Mouse (Mus musculus) megakaryocyte, adult 5-6 weeks (primary cell): Measurements from ENCODE around the gene Gm597. TPM values are rescaled to one million over a fixed set of nuclear protein-coding genes. Genes with fewer than 3 reads are reported as not detected.

Experiments used
- ATAC-seq: 2 replicates; pipeline ENCODE4 v1.8.0; 2016; ENCODE audit warnings: mild to moderate bottlenecking, inconsistent platforms; ENCODE audit not compliant: poor library complexity, severe bottlenecking
- total RNA-seq, 2 experiments: library from RNA; stranded (forward) in 1 of 2; stranded (reverse) in 1 of 2; fragments of 153-499, 151-499 nt in 1 of 2; fragments of 221-1000, 200-1000 nt in 1 of 2; gene quantifications; 2 replicates each; pipeline versions ENCODE4 v1.2.3 to v1.2.4; 2015 to 2017

Gm597 gene
- not detected in 2 replicates for total RNA-seq (2015)
- total RNA-seq (2017), result not detected in 2 replicates

GRCm38 (mm10) chr1:28780152-28780551 lies at the start of gene Gm597:
Gene Gm597, minus strand, starts transcription at chr1:28780252.
- ATAC-seq, result no peak

- ATAC-seq, result no peak
These were observed 27.6 kb upstream of the Gm597 start for GRCm38 (mm10) chr1:28807689-28808088.

- ATAC-seq, result no peak
These were observed 26.6 kb upstream of the Gm597 start for GRCm38 (mm10) chr1:28806618-28807017.

- no peak for ATAC-seq
These were observed 20.8 kb upstream of the Gm597 start for GRCm38 (mm10) chr1:28800881-28801280.
